Mouse (Mus musculus): ENCODE measurements around the gene Tmem94. TPM values are rescaled to one million over a fixed set of nuclear protein-coding genes. Genes with fewer than 3 reads are reported as not detected.

Gene Tmem94
- polyA plus RNA-seq, 1 experiment from 2014 or later = 8.2 TPM

DNA sequence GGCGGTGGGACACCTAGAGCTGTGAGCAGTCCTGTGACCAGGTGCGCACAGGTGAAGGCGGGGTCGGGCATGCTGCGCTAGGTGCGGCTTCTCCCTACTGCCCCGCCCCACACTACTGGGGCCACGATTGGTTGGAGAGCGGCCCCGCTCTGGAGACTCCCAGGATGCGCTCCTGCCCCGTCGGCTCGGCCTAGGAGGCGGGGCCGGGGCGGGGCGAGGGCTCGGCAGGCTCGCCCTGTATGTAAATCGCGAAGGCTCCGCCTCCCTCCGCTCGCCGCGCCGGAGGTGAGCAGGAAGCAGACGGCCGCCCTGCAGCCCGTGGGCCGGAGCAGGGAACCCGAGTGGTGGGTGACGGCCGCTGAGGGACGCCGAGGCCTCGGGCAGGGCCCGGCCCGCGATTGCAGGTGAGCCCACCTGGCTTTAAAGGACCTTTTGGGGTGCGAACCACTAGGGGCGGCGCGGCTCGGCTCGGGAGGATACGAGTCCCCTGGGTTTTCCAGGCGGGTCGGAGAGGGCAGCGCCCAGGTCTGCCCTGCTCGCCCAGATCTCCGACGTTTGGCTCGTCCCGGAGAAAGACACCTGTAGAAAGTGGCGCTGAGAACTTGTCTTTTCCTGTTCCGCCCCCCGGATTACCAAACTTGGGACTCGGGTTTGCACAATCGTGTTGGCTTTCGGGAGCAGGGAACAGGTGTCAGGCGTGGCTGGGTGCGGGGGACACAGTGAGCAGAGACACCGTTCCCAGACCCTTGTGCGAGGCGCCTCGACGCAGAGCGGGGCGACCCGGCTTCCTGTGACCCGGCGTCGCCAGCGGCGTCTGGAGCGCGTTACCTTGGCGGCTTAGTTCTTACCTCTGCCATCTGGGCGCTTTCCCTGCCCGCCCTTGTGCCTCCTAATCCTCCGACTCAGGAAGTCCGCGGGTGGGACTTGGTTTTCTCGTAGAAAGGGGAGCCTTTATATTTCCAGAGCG, 58.8 kb downstream of the Tmem94 start, which contains the start of gene Llgl2:
TSS of gene Llgl2 (plus strand) at position 276 of the 967 bp plus-strand sequence.
- under 1% methylated on average over 87 of the region's 87 CpGs for WGBS
- Histone ChIP-seq H3K9me3 (ENCODE audit: control insufficient read depth) (no peaks in the 10 kb centered on the region), H3K4me2 (replicated peaks; ENCODE audit: low read depth) (peak within 1 kb of the TSS; percentile 90), H3K27me3 (replicated peaks; ENCODE audit: control insufficient read depth, insufficient read depth, low read length) (no peaks in the 10 kb centered on the region), H3K27ac (ENCODE audit: low read depth, low read length) (peak within 1 kb of the TSS; percentile 97), H3K9ac (ENCODE audit: low read depth, low read length) (peak within 1 kb of the TSS; percentile 83), H3K36me3 (ENCODE audit: control insufficient read depth, insufficient read depth) (peaks cover 17% of the 10 kb centered on the region; the same call in 1 of the 2 replicates), H3K4me1 (replicated peaks; ENCODE audit: control insufficient read depth, insufficient read depth, low read length) (peaks cover 14% of the 10 kb centered on the region), H3K4me3 (ENCODE audit: low read depth, low read length) (peak within 1 kb of the TSS; percentile 81)
- no peak; the same call in 1 of the 2 replicates for TF ChIP-seq CTCF (IDR thresholded peaks at IDR 0.05; ENCODE audit: low read depth)
- peak; percentile 96 for ATAC-seq

DNA sequence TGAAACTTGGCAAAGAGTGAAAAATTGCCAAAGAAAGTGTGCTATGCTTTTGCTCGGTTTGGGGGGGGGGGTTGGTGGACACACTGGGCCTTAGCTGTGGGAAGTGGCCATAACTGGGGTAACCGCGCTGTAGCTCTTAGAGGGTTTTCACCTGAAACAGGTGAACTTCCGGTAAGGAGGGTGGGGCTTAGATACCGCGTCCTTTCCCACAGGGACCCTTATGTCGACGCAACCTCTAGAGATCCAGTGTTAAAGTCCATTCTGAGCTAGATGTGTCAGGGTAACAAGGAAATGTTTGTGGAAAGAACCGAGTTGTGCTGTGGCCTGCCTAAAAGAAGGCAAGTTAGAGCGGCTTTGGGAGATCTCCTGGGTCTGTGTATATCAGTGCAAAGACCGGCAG, 59.6 kb downstream of the Tmem94 start:
- WGBS = 14% methylated on average over 11 of the region's 11 CpGs
- peak; percentile 58 for ATAC-seq

DNA sequence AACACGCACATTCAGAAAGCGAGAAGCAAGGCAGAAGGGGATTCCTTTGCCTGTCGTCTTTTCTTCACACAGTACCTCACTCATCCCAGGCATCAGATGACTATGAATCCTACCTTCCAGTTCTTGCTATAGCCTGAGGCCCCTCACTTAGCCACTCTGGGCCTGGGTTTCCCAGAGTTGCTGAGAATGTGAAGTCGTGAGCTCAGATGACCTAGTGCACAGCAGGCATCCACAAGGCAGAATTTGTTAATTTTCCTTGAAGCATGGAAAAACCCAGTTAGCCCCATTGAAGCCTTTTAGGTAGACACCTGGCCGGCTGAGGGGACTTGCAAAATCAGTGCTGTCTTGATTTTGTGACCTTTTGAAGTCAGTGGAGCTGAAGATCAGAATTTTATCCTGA, 61.3 kb downstream of the Tmem94 start:
- Histone ChIP-seq H3K4me1 (replicated peaks; ENCODE audit: control insufficient read depth, insufficient read depth, low read length) (peaks cover 18% of the 10 kb centered on the region), H3K4me3 (ENCODE audit: low read depth, low read length) (peak overlapping the region; percentile 81; the same call in 1 of the 2 replicates), H3K27ac (ENCODE audit: low read depth, low read length) (no peak overlapping the region), H3K27me3 (replicated peaks; ENCODE audit: control insufficient read depth, insufficient read depth, low read length) (no peaks in the 10 kb centered on the region), H3K9ac (ENCODE audit: low read depth, low read length) (no peak overlapping the region), H3K36me3 (ENCODE audit: control insufficient read depth, insufficient read depth) (peaks cover 5% of the 10 kb centered on the region; the same call in 1 of the 2 replicates), H3K9me3 (ENCODE audit: control insufficient read depth) (no peaks in the 10 kb centered on the region), H3K4me2 (replicated peaks; ENCODE audit: low read depth) (peak overlapping the region; percentile 90)
- WGBS = 52% methylated on average over 5 of the region's 5 CpGs
- no peak for TF ChIP-seq CTCF (IDR thresholded peaks at IDR 0.05; ENCODE audit: low read depth)
- ATAC-seq = no peak

More for the DNA sequence above, 59.6 kb downstream of the Tmem94 start:
- Histone ChIP-seq H3K36me3 (ENCODE audit: control insufficient read depth, insufficient read depth) (peaks cover 16% of the 10 kb centered on the region; the same call in 1 of the 2 replicates), H3K9me3 (ENCODE audit: control insufficient read depth) (no peaks in the 10 kb centered on the region), H3K27ac (ENCODE audit: low read depth, low read length) (peak overlapping the region; percentile 97), H3K9ac (ENCODE audit: low read depth, low read length) (peak overlapping the region; percentile 83), H3K27me3 (replicated peaks; ENCODE audit: control insufficient read depth, insufficient read depth, low read length) (no peaks in the 10 kb centered on the region), H3K4me1 (replicated peaks; ENCODE audit: control insufficient read depth, insufficient read depth, low read length) (peaks cover 14% of the 10 kb centered on the region), H3K4me3 (ENCODE audit: low read depth, low read length) (peak overlapping the region; percentile 81), H3K4me2 (replicated peaks; ENCODE audit: low read depth) (peak overlapping the region; percentile 90)
- TF ChIP-seq CTCF (IDR thresholded peaks at IDR 0.05; ENCODE audit: low read depth) = no peak

DNA sequence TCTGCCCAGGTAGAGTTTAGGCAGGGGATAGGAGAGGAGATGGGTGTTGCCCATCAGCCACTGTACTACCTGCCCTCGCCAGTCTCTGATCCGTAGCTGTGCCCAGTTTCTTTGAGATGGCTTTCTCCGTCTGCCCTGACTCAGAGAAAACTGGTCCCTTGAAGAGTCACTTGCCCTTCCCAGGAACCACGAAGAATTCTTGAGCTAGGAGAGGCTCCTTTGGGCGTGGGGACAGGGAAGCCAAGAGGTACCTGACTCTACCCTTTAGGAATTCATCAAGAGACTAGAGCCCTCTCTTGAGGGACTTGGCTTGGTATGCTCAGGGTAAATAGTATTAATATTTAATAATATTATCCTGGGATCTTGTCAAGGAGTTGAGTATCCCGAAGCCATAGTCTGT, 62.4 kb downstream of the Tmem94 start:
- H3K4me2 ChIP-seq (replicated peaks; ENCODE audit: low read depth) = peak overlapping the region; percentile 90
- H3K27me3 ChIP-seq (replicated peaks; ENCODE audit: control insufficient read depth, insufficient read depth, low read length) = no peaks in the 10 kb centered on the region
- H3K27ac ChIP-seq (ENCODE audit: low read depth, low read length) = no peak overlapping the region
- ATAC-seq = no peak
- no peak for TF ChIP-seq CTCF (IDR thresholded peaks at IDR 0.05; ENCODE audit: low read depth)
- H3K9ac ChIP-seq (ENCODE audit: low read depth, low read length) = no peak overlapping the region
- 72% methylated on average over 6 of the region's 6 CpGs for WGBS
- no peaks in the 10 kb centered on the region; the same call in 1 of the 2 replicates for H3K36me3 ChIP-seq (ENCODE audit: control insufficient read depth, insufficient read depth)
- H3K9me3 ChIP-seq (ENCODE audit: control insufficient read depth) = no peaks in the 10 kb centered on the region
- peaks cover 21% of the 10 kb centered on the region for H3K4me1 ChIP-seq (replicated peaks; ENCODE audit: control insufficient read depth, insufficient read depth, low read length)
- H3K4me3 ChIP-seq (ENCODE audit: low read depth, low read length) = no peak overlapping the region

DNA sequence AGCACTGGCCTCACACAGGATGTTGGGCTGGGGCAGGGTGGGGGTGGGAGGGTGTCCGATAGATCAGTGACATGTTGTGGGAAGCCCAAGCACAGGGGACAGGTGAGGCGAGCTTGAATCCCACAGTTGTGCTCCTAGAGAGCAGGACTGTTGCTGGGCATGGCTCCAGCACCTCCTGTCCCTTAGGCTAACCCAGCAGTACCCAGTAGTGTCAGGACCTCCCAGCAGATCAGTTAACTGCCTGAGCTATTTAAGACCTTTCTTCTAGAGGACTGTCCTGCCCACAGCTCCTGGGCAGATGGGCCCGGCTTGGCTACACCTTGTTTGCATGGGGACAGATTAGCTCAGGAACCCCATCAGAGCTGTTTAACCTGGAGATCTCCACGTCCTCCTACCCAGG, 63.8 kb downstream of the Tmem94 start:
- H3K9ac ChIP-seq (ENCODE audit: low read depth, low read length) = no peak overlapping the region
- peaks cover 19% of the 10 kb centered on the region for H3K4me1 ChIP-seq (replicated peaks; ENCODE audit: control insufficient read depth, insufficient read depth, low read length)
- ATAC-seq = no peak
- H3K27ac ChIP-seq (ENCODE audit: low read depth, low read length) = no peak overlapping the region
- H3K9me3 ChIP-seq (ENCODE audit: control insufficient read depth) = no peaks in the 10 kb centered on the region
- WGBS = 60% methylated on average over 4 of the region's 4 CpGs
- no peak for TF ChIP-seq CTCF (IDR thresholded peaks at IDR 0.05; ENCODE audit: low read depth)
- no peaks in the 10 kb centered on the region for H3K27me3 ChIP-seq (replicated peaks; ENCODE audit: control insufficient read depth, insufficient read depth, low read length)
- no peak overlapping the region for H3K4me3 ChIP-seq (ENCODE audit: low read depth, low read length)
- no peaks in the 10 kb centered on the region; the same call in 1 of the 2 replicates for H3K36me3 ChIP-seq (ENCODE audit: control insufficient read depth, insufficient read depth)
- H3K4me2 ChIP-seq (replicated peaks; ENCODE audit: low read depth) = 0 out of 2 replicates have a peak overlapping the region, but pooled peaks have one; percentile 46

All from intestine, postnatal 0 days (tissue).